Mouse (Mus musculus) embryonic facial prominence, embryonic 10.5 days (tissue): ENCODE data around the gene Vmn2r81. TPM values are rescaled to one million over a fixed set of nuclear protein-coding genes. Genes with fewer than 3 reads are reported as not detected.
"Not testable (repeated sequence)": the region's sequence is repeated elsewhere in the genome, so short reads cannot be mapped to it uniquely, and the experiment has no call there.

Experiments used
- DNase-seq: peaks from one replicate; pipeline ENCODE4 v3.0.0-alpha.2; 2017; ENCODE audit warnings: low spot score
- H3K27ac ChIP-seq: fragments of 300-500 bp; sonication (generic); replicated peaks from 2 replicates; pipeline ENCODE4 v1.5.1; 2016; ENCODE audit warnings: mild to moderate bottlenecking
- H3K27me3 ChIP-seq: fragments of 300-500 bp; sonication (generic); replicated peaks from 2 replicates; pipeline ENCODE4 v1.6.1; 2016; ENCODE audit warnings: low read depth, mild to moderate bottlenecking; ENCODE audit not compliant: poor library complexity, severe bottlenecking
- H3K36me3 ChIP-seq: fragments of 300-500 bp; sonication (generic); replicated peaks from 2 replicates; pipeline ENCODE4 v1.6.1; 2016; ENCODE audit warnings: mild to moderate bottlenecking, moderate library complexity
- H3K4me1 ChIP-seq: fragments of 300-500 bp; sonication (generic); 2 replicates; pipeline ENCODE4 v1.6.1; 2016
- H3K4me3 ChIP-seq: fragments of 300-500 bp; sonication (generic); 2 replicates; pipeline ENCODE4 v1.5.1; 2016; ENCODE audit warnings: mild to moderate bottlenecking, moderate library complexity
- H3K9me3 ChIP-seq: fragments of 300-500 bp; sonication (generic); 2 replicates; pipeline ENCODE4 v1.6.1; 2016; ENCODE audit warnings: mild to moderate bottlenecking
- WGBS: fragments of 180-500 bp; shearing (Covaris S2); methylation state at CpG from one replicate; pipeline ENCODE4 v1.1.7; 2016; 5-methylcytosine and 5-hydroxymethylcytosine counted together
- polyA plus RNA-seq: library from polyadenylated mRNA; unstranded; fragments of >200 nt; fragmentation: Nextera tagmentation; extraction: Ambion mirVana; gene quantifications from 2 replicates; pipeline ENCODE4 v1.2.1, GENCODE M21; 2016

Gene Vmn2r81
- not detected in 2 replicates for polyA plus RNA-seq

DNA sequence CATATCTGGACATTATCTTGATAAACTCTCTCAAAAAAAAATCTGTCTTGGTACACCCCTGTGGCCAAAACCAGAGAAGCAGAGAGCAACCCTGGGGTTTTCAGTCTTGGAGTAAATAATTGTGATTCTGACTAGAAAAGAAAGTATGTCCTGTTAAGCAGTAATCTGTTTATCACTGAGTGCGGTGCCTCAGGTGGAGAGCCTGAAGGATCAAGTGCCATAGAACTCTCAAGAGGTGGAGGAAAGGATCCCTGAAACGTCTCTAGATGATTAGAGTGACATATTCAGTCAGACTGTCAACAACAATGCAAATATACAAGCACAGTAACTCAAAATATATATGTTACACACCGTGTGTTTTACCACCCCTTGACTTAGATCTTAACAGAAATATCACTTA, at the start of gene Vmn2r81:
TSS of gene Vmn2r81 (plus strand) at position 301 of the 400 bp plus-strand sequence.
- 69% methylated on average over 3 of the region's 3 CpGs for WGBS
- H3K27me3 ChIP-seq, DNase-seq, H3K4me3 ChIP-seq, H3K36me3 ChIP-seq, H3K27ac ChIP-seq, H3K4me1 ChIP-seq, H3K9me3 ChIP-seq: not testable (repeated sequence)

DNA sequence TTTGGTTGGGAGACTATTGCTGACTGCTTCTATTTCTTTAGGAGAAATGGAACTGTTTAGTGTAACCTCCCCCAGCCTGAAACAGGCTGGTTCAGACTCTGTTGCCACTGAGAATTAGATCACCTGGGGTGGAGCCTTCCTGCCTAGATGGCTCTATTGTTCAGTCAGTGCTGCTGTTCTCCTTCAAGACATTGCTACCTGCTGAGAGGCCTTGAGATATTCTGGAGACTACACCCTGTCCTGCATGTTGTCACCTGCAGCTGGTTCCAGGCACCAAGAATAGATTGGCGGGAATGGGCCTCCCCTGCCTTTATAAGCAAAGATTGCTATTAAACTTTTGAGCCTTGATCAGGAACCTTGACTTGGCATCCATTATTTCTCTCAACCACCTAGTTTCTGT, 47.5 kb upstream of the Vmn2r81 start:
- 81% methylated on average over 1 of the region's 1 CpGs for WGBS
- H3K36me3 ChIP-seq, H3K27me3 ChIP-seq, H3K4me1 ChIP-seq, H3K9me3 ChIP-seq, H3K4me3 ChIP-seq, H3K27ac ChIP-seq, DNase-seq: not testable (repeated sequence)

DNA sequence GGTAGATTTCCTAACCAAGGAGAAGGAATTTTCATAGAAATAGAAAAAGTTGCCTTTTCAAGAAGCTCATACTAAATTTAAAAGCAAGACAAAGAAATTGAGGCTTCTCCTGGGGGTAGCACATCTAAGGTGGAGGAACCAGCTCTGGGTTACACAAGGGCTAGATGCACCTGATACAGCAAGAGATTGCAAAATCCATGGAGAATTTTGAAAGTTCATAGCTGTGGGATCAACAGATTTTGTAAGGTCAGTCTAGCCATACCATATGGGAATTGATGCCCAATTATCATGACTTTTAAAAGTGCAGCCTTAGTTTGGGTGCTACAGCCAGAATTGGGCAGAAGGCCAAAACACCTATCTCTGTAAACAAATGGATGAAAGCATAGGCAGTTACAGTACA, 27.1 kb upstream of the Vmn2r81 start:
- Histone ChIP-seq H3K4me3 (no peak overlapping the region), H3K27ac (no peak overlapping the region), H3K9me3 (0 out of 2 replicates have a peak, but pooled peaks cover 2% of the 10 kb centered on the region), H3K4me1 (no peaks in the 10 kb centered on the region), H3K27me3 (no peaks in the 10 kb centered on the region), H3K36me3 (no peaks in the 10 kb centered on the region)
- DNase-seq = no peak

DNA sequence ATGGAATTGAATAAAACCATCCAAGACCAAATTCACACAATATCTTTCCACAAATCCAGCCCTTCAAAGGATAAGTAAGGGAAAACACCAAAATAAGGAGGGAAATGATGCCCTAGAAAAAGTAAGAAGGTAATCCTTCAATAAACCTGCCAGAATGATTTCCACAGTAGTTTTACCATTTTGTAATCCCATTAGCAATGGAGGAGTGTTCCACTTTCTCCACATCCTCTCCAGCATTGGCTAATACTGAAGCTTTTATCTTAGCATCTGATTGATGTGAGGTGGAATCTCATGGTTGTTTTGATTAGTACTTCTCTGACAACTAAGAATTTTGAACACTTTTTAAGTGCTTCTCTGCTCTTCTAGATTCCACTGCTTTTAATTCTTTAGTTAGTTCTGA, 25.9 kb upstream of the Vmn2r81 start:
- Histone ChIP-seq H3K9me3 (0 out of 2 replicates have a peak, but pooled peaks cover 2% of the 10 kb centered on the region), H3K36me3 (no peaks in the 10 kb centered on the region), H3K27ac (no peak overlapping the region), H3K4me1 (no peaks in the 10 kb centered on the region), H3K27me3 (no peaks in the 10 kb centered on the region), H3K4me3 (no peak overlapping the region)
- DNase-seq = no peak

DNA sequence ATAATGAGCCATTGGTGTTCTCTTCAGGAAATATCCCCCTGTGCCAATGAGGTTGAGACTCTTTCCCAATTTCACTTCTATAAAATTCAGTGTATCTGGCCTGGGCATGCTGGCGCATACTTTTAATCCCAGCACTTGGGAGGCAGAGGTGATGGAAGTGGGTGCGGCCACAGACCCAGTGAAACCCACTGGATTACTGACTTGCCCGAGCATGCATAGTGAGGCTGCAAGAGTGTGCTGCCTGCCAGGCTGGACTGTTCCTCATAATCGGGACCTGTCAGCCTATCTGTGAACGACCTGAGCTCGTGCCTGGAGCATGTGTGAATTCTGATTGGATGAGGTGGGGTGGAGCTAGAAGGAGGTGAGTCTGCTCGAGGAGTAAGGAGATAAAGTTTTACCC, 25.3 kb upstream of the Vmn2r81 start:
- no peak for DNase-seq
- Histone ChIP-seq H3K36me3 (no peaks in the 10 kb centered on the region), H3K4me1 (no peaks in the 10 kb centered on the region)

DNA sequence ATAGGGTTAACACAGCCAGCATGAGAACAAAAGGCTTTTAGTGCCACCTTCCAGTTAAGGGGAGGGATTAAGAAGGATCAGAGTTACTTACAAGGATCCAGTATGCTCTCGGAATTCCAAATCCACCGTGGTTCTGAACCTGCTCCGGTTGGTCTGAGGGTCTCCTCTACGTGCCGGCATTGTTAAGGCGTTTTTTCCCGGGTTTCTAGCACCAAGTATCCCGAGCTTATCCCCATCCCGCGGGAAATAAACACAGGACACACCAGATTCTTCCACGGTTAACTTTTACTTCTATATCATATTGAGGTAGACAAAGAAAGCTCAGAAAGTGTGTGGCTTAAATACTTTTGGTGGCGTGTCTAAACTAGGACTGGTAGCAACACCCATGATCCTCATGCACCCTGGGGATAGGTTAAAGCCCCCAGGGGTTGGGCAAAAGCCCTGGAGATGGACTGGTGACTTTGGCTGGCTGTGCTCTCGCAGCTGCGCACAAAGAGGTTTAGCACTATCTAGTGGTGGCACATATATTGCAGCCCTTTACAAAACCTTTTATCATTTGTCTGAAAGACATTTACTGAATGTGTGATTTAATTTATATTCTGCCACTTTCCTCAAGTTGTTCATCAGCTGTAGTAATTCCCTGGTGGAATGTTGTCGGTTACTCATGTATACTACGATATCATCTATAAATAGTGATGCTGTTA, 74.7 kb downstream of the Vmn2r81 start:
- WGBS = 6% methylated on average over 16 of the region's 16 CpGs
- not testable (repeated sequence) for H3K27me3 ChIP-seq
- H3K27ac ChIP-seq = peak overlapping the region; percentile 76

More for the DNA sequence above, 25.3 kb upstream of the Vmn2r81 start:
- no peak overlapping the region for H3K4me3 ChIP-seq
- no peak overlapping the region for H3K27ac ChIP-seq
- H3K9me3 ChIP-seq = 0 out of 2 replicates have a peak, but pooled peaks cover 2% of the 10 kb centered on the region
- no peaks in the 10 kb centered on the region for H3K27me3 ChIP-seq
- 82% methylated on average over 7 of the region's 7 CpGs for WGBS

DNA sequence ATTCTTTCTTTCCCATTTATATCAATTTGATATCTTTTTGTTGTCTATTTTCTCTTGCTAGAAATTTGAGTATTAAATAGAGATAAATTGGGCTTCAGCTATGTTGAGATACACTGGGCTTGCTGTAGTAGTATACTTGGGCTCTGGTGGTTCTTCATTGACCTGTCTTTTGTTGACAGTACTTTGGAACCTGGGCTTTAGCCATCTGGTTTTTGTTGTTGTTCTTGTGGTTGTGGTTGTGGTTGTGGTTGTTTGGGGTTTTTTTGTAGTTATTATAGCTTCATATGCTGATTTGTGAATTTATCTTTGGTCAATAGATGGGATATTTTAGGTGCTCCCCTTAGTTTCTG, 75.2 kb downstream of the Vmn2r81 start:
- H3K36me3 ChIP-seq = no peaks in the 10 kb centered on the region
- no peaks in the 10 kb centered on the region for H3K4me1 ChIP-seq
- no peaks in the 10 kb centered on the region for H3K27me3 ChIP-seq
- H3K27ac ChIP-seq = no peak overlapping the region
- no peak for DNase-seq
- H3K4me3 ChIP-seq = no peak overlapping the region
- H3K9me3 ChIP-seq = no peaks in the 10 kb centered on the region

More for the DNA sequence above, 74.7 kb downstream of the Vmn2r81 start:
- H3K36me3 ChIP-seq, H3K4me1 ChIP-seq, H3K9me3 ChIP-seq: not testable (repeated sequence)
- H3K4me3 ChIP-seq = peak overlapping the region; percentile 53
- peak; percentile 32 for DNase-seq

Other genes with a start within 250 kb of the Vmn2r81 start
- gene Olfr1351, start 235.2 kb upstream of the Vmn2r81 start, polyA plus RNA-seq = not detected in 2 replicates
- gene Olfr57, start 219.0 kb upstream of the Vmn2r81 start, polyA plus RNA-seq = not detected in 2 replicates
- 29.6 and 31.0 TPM in 2 replicates for gene 2610008E11Rik, start 150.1 kb upstream of the Vmn2r81 start, polyA plus RNA-seq
- gene Vmn2r80, start 98.9 kb upstream of the Vmn2r81 start, polyA plus RNA-seq = not detected in 2 replicates
- gene Vmn2r82, start 108.8 kb downstream of the Vmn2r81 start, polyA plus RNA-seq = not detected in 2 replicates
- gene Vmn2r83, start 221.0 kb downstream of the Vmn2r81 start, polyA plus RNA-seq = not detected in 2 replicates